Mouse (Mus musculus): ENCODE measurements at regions not wholly inside any gene's neighbourhood (a gene's known extent, or its start where the extent isn't known, plus 50 kb on each side); places are given as distances from the start of the nearest gene placed in this dataset.

DNA sequence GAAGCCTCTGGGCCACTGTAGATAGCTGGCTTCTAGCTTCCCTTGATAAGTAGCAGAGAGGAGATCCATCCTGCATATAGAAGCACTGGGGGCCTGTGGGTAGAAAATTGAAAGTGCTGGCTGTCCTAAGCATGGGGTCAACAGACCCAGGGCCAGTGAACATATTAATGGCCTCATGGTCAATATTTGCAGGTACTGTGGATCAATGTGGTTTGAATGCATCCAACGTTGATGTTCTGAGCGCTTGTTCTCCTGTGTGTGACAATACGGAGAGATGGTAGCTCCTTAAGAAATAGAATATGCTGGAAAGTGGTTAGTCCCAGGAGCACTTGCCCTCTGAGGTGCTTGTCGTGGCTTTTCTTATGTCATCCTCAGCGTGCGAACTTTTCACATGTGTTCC lies 77.1 kb downstream of the Pdcl3 start:
- TF ChIP-seq ZNF384 (IDR thresholded peaks at IDR 0.05; ENCODE audit: low read depth, low read length) (no peak), E2F4 (IDR thresholded peaks at IDR 0.05; ENCODE audit: borderline replicate concordance, low read depth, low read length) (no peak), KAT2A (conservative IDR thresholded peaks at IDR 0.05; ENCODE audit: low read depth, low read length) (no peak), ETS1 (IDR thresholded peaks at IDR 0.05; ENCODE audit: low read depth, low read length) (no peak), ZC3H11A (IDR thresholded peaks at IDR 0.05; ENCODE audit: low read depth, low read length) (no peak), HCFC1 (IDR thresholded peaks at IDR 0.05; ENCODE audit: low read depth, low read length) (no peak), SIN3A (IDR thresholded peaks at IDR 0.05; ENCODE audit: low read length) (no peak), MYC (IDR thresholded peaks at IDR 0.05; ENCODE audit: low read depth, low read length) (no peak), RCOR1 (IDR thresholded peaks at IDR 0.05; ENCODE audit: low read depth, low read length) (no peak), TCF12 (IDR thresholded peaks at IDR 0.05; ENCODE audit: low read depth, low read length) (no peak), GABPA (IDR thresholded peaks at IDR 0.05; ENCODE audit: low read depth, low read length) (no peak), RAD21 (IDR thresholded peaks at IDR 0.05; ENCODE audit: low read depth, low read length) (no peak), TAL1 (IDR thresholded peaks at IDR 0.05; ENCODE audit: low read length) (no peak), BHLHE40 (IDR thresholded peaks at IDR 0.05; ENCODE audit: borderline replicate concordance, low read depth, low read length) (no peak), TBP (IDR thresholded peaks at IDR 0.05; ENCODE audit: low read depth, low read length) (no peak), EP300 (IDR thresholded peaks at IDR 0.05; ENCODE audit: low read depth in 1 of 2, low read length in 2 of 2) (no peak), SMC3 (IDR thresholded peaks at IDR 0.05; ENCODE audit: low read depth, low read length) (no peak)
- DNase-seq (ENCODE audit: low read depth, low spot score), result no peak
- no peak overlapping the region for H3K27ac ChIP-seq (ENCODE audit: control insufficient read depth, low read depth, low read length)
- H3K4me1 ChIP-seq (ENCODE audit: control insufficient read depth in 1 of 2, insufficient read depth in 2 of 2, low read length in 2 of 2), result no peaks in the 10 kb centered on the region
- no peaks in the 10 kb centered on the region for H3K27me3 ChIP-seq (ENCODE audit: control insufficient read depth in 1 of 2, insufficient read depth in 2 of 2, low read length in 2 of 2)
- no peaks in the 10 kb centered on the region for H3K36me3 ChIP-seq (ENCODE audit: control insufficient read depth in 1 of 2, insufficient read depth in 2 of 2, low read length in 2 of 2)
- H3K9ac ChIP-seq (ENCODE audit: control insufficient read depth, low read depth, low read length, poor library complexity, severe bottlenecking), result no peak overlapping the region
- H3K4me3 ChIP-seq (ENCODE audit: control insufficient read depth in 1 of 2, insufficient read depth in 1 of 2, low read depth in 2 of 2, low read length in 2 of 2), result no peak overlapping the region
- H3K79me2 ChIP-seq (ENCODE audit: control insufficient read depth, insufficient read depth, low read length, poor library complexity), result no peaks in the 10 kb centered on the region
- no peaks in the 10 kb centered on the region for H3K9me3 ChIP-seq (replicated peaks; ENCODE audit: insufficient read depth, low read length)

DNA sequence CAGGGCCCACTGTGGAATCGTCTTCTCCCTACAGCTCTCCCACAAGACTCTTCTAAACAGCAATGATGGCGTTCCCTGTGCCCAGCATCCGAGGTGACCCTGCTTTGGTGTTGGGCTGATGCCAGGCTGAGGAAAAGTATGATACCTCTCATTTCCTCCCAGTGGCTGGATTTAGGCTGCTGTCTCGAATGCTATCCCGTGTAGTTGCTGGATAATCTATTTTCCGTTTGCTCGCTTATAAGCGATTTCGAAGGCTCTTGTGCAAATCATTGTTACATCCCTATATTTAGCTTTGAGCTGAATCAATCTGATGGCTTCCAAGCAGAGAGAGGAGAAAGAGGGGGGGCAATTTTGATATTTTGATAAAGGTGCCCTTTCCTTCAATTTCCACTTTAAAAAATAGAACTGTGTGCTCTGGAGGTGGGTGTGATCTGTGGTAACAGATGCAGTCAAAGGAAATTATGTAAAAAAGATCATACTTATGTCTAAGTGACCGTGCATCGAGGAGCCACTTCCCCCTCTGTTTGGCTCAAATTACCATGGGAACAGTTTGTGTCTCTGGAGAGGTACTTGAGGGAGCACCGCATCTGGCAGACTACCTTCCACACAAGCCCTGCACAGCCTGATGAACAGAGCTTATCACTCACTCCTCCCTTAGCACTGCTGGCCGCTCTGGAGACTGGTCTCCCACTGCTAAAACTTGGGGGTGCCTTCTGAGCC lies 78.4 kb downstream of the Pdcl3 start:
- no peak overlapping the region for H3K4me3 ChIP-seq (ENCODE audit: control insufficient read depth in 1 of 2, insufficient read depth in 1 of 2, low read depth in 2 of 2, low read length in 2 of 2)
- TF ChIP-seq MAX (IDR thresholded peaks at IDR 0.05; ENCODE audit: low read length) (no peak), NRF1 (IDR thresholded peaks at IDR 0.05; ENCODE audit: insufficient read depth, low read depth, low read length, poor library complexity, severe bottlenecking) (no peak), TCF12 (IDR thresholded peaks at IDR 0.05; ENCODE audit: low read depth, low read length) (no peak), CHD1 (IDR thresholded peaks at IDR 0.05; ENCODE audit: low read depth, low read length) (no peak), ZNF384 (IDR thresholded peaks at IDR 0.05; ENCODE audit: low read depth, low read length) (no peak), CTCF (IDR thresholded peaks at IDR 0.05 in 2 of 3, conservative IDR thresholded peaks at IDR 0.05 in 1 of 3; ENCODE audit: control insufficient read depth in 1 of 3, insufficient read depth in 1 of 3, low read depth in 2 of 3, low read length in 3 of 3, poor library complexity in 1 of 3, severe bottlenecking in 1 of 3) (no peak), POLR2A (IDR thresholded peaks at IDR 0.05; ENCODE audit: control insufficient read depth in 1 of 2, insufficient read depth in 1 of 2, low read depth in 1 of 2, low read length in 2 of 2, poor library complexity in 1 of 2) (no peak), ELF1 (IDR thresholded peaks at IDR 0.05; ENCODE audit: low read depth, low read length) (no peak), CHD2 (IDR thresholded peaks at IDR 0.05; ENCODE audit: low read length) (no peak), KAT2A (conservative IDR thresholded peaks at IDR 0.05; ENCODE audit: low read depth, low read length) (no peak), ETS1 (IDR thresholded peaks at IDR 0.05; ENCODE audit: low read depth, low read length) (no peak), EP300 (IDR thresholded peaks at IDR 0.05; ENCODE audit: low read depth in 1 of 2, low read length in 2 of 2) (no peak), ZC3H11A (IDR thresholded peaks at IDR 0.05; ENCODE audit: low read depth, low read length) (no peak), TBP (IDR thresholded peaks at IDR 0.05; ENCODE audit: low read depth, low read length) (no peak), MXI1 (IDR thresholded peaks at IDR 0.05; ENCODE audit: low read depth, low read length) (no peak), HCFC1 (IDR thresholded peaks at IDR 0.05; ENCODE audit: low read depth, low read length) (no peak), MAFK (IDR thresholded peaks at IDR 0.05; ENCODE audit: borderline replicate concordance, low read depth, low read length) (no peak), POLR2AphosphoS5 (IDR thresholded peaks at IDR 0.05; ENCODE audit: borderline replicate concordance, low read depth, low read length) (no peak), USF2 (IDR thresholded peaks at IDR 0.05; ENCODE audit: borderline replicate concordance in 1 of 2, insufficient read depth in 1 of 2, low read depth in 1 of 2, low read length in 2 of 2) (no peak)
- no peaks in the 10 kb centered on the region for H3K79me2 ChIP-seq (ENCODE audit: control insufficient read depth, insufficient read depth, low read length, poor library complexity)
- no peak overlapping the region for H3K9ac ChIP-seq (ENCODE audit: control insufficient read depth, low read depth, low read length, poor library complexity, severe bottlenecking)
- no peaks in the 10 kb centered on the region for H3K36me3 ChIP-seq (ENCODE audit: control insufficient read depth in 1 of 2, insufficient read depth in 2 of 2, low read length in 2 of 2)
- H3K27me3 ChIP-seq (ENCODE audit: control insufficient read depth in 1 of 2, insufficient read depth in 2 of 2, low read length in 2 of 2), result no peaks in the 10 kb centered on the region
- DNase-seq (ENCODE audit: low read depth, low spot score), result no peak
- H3K27ac ChIP-seq (ENCODE audit: control insufficient read depth, low read depth, low read length), result no peak overlapping the region
- H3K4me1 ChIP-seq (ENCODE audit: control insufficient read depth in 1 of 2, insufficient read depth in 2 of 2, low read length in 2 of 2), result no peaks in the 10 kb centered on the region
- no peaks in the 10 kb centered on the region for H3K9me3 ChIP-seq (replicated peaks; ENCODE audit: insufficient read depth, low read length)
